Mouse (Mus musculus) CD4-positive naive resting alpha-beta T cell, adult 76 days (primary cell): ENCODE measurements around the gene Shc3. TPM values are rescaled to one million over a fixed set of nuclear protein-coding genes. Genes with fewer than 3 reads are reported as not detected.

Source experiments
- total RNA-seq: library from RNA; stranded (reverse); gene quantifications from one replicate; pipeline ENCODE4 v1.2.4, GENCODE M21; 2023

Gene Shc3
- not detected for total RNA-seq

DNA sequence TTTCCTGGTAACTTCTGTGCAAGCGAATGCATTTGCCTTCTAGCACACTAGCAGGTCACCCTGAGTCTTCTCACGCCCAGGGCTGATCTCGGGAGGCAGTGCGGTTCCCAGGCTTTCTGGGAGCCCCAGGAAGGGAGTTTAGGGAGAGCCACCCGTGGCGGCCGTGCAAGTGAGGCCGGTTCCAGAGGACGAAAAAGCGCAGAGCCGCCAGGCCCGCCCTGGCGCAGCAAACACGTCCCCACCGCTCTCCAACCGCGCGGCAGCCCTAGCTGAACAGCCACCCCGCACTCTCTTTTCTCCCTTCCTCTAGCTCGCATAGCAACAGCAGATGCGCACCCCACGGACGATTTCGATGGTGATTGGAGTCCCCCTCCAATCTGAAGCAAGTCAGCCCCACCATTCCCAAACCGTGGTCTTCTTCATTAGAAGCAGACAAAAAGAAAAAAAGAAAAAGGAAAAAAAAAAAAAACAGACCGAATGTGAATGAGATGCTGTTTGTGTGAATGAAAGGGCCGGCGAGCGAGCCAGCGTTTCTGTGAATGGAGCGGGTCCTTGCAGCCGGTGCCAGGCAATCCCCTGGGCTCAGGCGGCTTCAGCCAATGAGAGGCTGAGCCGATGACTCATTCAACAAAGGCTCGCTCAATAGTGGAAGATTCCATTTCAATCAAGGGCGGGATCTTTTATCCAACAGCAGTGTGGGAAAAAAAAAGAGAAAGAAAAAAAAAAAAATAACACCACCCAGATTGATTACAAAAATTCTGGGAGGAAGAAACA, at the start of gene Shc3:
Shc3 (minus strand) TSS at position 509 of the 774 bp plus-strand sequence.

DNA sequence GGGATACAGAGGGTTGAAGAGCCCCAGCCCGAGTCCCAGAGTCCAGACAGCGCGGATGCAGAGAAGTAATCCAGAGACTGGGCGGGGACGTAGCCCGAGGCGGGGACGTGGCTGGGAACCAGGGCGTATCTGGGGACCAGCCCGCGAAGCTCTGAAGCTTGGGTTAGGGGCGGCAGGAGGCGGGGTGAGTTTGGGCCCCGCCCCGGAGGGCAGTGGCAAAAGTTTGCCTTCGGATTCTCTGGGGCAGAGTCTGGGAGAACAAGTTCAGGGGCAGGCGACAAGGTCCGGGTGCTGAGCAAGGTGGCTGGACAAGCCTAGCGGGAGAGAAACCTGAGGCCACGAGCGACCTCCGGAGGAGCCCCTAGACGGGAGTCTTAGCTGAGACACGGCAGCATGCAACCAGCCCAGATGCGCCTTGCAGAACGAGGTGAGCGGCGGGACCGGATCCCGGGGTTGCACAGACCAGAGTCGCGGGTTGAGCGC, 160.7 kb downstream of the Shc3 start, which contains the start of gene S1pr3:
S1pr3 (plus strand) TSS at position 121 of the 483 bp plus-strand sequence.

Other genes starting within 250 kb of the Shc3 start
- gene S1pr3, start 160.8 kb downstream of the Shc3 start, total RNA-seq, result 4.0 TPM
- 12.7 TPM for gene Cks2, start 75.8 kb upstream of the Shc3 start, total RNA-seq
- 68.0 TPM for gene Secisbp2, start 82.3 kb upstream of the Shc3 start, total RNA-seq
- 253 TPM for gene Sema4d, start 224.3 kb upstream of the Shc3 start, total RNA-seq